Mouse (Mus musculus) ZHBTc4 (cell line): Measurements from ENCODE around the gene Cmtm4.
A peak's percentile ranks its signal among the peaks of the same experiment; 100 is the strongest.

Experiments used
- DNase-seq: peaks from one replicate; pipeline ENCODE4 v3.0.0-alpha.2; 2011; ENCODE audit warnings: low read depth, low spot score

Gene Cmtm4

GRCm38 (mm10) chr8:104395703-104396357, at the start of gene Cmtm4:
Cmtm4 (minus strand) TSS chr8:104395807.
- DNase-seq = peak; percentile 66

DNA sequence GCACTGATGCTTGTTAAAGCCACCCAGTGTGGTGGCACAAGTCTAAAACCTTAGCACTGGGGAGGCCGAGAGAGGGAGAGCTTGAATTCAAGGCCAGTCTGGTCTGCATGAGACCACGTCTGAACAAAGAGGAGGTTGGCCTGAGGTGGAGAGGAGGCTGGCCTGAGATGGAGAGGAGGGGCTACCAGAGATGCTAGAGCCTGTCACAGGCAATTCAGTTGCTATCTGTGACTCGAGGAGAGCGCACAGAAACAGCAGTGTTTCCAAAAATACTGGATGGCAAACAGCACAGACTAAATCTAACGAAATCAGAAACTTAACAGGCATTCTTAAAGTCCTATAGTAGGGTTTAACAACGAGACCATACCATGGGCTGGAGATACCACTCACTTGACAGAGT, 49.6 kb upstream of the Cmtm4 start:
- no peak for DNase-seq

GRCm38 (mm10) chr8:104443125-104443679, 47.6 kb upstream of the Cmtm4 start:
- no peak for DNase-seq

DNA sequence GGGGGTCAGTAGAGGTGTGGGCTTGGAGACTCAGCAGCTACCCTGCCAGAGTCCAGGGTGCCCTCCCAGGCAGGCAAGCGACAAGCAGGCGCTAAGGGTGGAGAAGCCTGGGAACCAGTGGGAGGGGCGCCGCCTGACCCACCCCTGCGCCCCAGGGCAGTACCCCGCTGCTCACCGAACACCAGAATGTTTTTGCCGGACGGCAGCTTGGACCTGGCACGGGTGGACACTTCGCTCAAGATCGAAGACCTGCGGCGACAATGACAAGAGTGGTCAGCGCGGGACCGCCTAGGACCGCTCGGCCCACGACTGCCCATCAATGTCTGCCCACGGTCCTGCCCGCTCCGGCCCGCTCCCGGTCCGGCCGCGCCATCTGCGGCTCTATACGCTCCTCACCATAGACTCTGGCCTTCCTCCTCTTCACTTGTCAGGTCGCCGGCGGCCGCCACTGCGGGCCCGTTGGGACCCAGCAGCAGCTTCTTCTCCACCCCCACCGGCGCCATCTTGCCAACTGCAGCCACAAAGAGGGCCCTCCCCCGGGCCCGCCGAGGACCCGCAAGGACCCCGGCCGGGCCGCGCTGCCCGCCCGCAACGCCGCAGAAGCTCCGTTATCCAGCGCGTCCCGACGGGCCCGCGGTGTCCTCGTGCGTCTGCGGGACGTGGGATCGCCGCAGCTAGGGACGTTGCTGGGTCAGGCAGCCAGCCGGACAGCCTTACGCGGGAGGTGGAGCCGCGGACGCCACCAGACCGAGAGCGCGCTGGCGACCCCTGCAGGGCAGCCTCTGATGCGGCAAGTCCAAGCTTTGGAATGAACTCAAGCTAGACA, 46.9 kb upstream of the Cmtm4 start, which contains the start of gene Dync1li2:
Dync1li2 (minus strand) TSS at position 749 of the 826 bp plus-strand sequence.
- peak; percentile 93 for DNase-seq

- DNase-seq = no peak
These were observed 46.0 kb upstream of the Cmtm4 start for GRCm38 (mm10) chr8:104441613-104442012.

- peak; percentile 63 for DNase-seq
These were observed 43.9 kb upstream of the Cmtm4 start for GRCm38 (mm10) chr8:104439461-104439860.

DNA sequence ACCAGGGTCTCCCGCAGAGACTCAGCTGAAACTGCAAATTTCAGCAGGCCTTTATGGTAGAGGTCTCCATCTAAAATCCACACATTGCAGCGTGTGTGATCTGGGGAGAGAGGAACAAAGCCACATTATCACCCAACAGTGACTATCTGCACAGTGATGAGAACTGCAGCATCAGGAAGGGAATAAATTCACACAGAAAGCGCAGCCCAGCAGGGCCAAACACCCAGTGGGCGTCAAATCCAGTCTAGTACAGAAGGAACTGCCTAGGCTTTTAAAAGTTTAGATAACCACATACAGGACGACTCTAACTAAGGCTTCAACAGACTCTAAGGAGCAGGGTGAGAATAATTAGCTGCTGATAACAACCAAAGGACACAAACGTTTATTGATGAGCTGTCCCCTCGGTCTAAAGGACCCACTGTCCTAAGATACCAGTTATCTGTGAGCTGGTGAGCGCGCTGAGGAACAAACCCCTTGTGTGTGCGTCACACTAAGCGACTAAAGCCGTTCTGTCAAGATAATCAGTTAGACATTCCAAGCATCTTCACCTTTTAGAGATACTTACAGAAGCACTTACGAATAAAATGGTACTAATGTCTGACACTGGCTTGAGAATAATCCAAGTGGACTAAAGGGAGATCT, 42.0 kb upstream of the Cmtm4 start:
- no peak for DNase-seq

DNA sequence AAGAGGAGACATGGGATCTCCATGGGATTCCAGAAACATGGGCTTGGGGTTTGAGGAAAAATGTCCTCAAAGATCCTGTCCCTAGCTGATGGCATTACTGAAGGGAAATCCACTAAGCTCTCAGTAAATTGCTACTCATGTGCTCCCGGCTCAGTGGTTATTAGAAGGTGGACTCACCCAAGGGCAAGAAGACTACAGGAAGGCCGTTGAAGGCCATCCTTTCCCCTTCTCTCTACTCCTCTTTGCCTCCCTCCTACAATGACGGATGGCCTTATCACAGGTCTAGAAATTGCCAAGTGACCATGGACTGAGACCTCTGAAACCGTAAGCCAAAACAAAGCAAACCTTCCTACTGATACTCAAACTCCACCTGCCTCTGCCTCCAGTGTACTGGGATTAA, 41.0 kb upstream of the Cmtm4 start:
- no peak for DNase-seq

DNA sequence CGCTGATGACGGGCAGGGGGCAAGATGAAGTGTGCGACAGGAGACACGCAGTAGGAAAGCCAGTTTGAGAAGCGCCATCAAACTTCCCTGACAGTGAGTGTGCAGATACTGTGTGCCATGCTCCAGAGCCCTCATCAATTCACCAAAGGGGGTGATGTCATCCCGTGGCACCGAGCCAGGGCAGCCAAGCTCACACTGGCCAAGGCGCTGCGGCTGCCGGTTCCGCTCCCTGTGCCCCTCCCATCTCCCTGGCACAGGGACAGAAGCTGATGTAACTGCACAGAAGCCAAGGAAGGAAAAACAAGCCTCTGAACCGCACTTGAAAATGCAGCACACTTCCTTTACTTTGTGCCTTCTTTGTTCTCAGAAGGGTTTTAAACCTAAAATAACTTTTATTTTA, 40.4 kb upstream of the Cmtm4 start:
- peak; percentile 36 for DNase-seq

GRCm38 (mm10) chr8:104434826-104435354, 39.3 kb upstream of the Cmtm4 start:
- peak; percentile 60 for DNase-seq

DNA sequence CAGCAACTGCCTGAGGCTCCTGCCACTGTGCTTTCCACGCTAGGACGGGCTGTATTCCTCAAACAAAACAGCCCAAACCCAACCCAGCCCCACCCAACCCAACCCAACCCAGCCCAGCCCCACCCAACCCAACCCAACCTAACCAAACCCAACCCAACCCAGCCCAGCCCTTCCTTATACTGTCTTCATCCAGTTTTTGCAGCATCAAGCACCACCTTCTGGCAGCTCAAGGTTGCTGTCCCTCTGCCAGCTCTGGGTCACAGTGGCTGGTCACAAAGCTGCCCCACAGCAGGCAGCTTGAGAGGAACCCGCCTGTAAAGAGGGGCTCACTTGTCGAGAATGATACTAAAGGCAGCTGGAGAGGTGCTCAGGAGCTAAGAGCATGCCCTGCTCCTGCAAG, 38.7 kb upstream of the Cmtm4 start:
- DNase-seq = peak; percentile 55

GRCm38 (mm10) chr8:104433191-104433842, 37.7 kb upstream of the Cmtm4 start:
- DNase-seq = peak; percentile 68

DNA sequence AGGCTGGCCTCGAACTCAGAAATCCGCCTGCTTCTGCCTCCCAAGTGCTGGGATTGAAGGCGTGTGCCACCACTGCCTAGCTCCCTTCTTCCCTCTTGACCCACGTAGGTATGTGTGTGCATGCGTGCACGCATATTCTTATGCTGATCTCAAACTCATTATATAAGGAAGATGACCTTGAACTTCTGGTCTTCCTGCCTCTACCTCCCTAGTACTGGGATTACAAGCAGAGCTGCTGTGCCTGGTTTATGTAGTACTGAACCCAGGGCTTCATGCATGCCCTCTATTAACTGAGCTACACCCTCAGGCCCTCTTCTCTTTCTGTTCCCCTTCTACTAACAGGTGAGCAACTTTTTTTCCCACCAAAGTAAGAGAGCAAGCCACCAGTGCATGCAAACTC, 37.0 kb upstream of the Cmtm4 start:
- no peak for DNase-seq

GRCm38 (mm10) chr8:104430230-104430629, 34.6 kb upstream of the Cmtm4 start:
- no peak for DNase-seq

DNA sequence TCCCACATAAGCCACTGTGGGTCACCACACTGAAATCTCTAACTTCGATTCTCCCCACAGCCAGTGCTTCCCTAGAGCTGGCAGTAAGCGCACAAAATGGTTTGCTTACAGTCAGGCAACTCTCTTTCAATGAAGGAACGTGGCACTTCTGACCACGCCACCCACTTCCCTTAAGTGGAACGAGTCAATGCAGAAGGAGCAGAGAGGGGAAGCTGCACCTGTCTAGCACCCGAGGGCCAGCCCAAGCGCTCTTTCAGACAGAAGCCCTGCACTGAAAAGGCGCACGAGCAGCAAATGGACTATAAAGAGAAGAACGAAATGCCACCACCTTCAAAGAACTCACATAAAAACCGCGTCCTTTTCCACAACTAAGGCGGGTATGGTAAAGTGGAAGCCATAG, 32.1 kb upstream of the Cmtm4 start:
- DNase-seq = no peak

DNA sequence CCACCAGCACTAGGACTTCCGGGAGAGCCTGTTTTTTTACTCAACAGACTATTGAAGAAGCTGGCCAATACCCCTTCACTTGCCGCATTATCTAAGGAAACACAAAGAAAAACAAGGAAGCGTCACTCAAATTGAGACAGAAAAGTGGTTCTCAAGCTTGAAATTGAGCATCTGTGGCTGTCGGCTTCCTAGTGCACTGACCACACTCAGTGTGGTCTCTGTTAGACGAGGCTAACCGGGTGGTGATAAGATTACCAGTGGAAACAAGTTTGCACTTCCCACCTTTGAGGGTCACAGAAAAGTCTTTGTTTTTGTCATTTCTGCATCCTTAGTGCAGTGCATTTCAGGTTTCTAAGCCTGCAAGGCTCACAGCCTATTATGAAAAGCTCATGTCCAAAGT, 26.7 kb upstream of the Cmtm4 start:
- no peak for DNase-seq

DNA sequence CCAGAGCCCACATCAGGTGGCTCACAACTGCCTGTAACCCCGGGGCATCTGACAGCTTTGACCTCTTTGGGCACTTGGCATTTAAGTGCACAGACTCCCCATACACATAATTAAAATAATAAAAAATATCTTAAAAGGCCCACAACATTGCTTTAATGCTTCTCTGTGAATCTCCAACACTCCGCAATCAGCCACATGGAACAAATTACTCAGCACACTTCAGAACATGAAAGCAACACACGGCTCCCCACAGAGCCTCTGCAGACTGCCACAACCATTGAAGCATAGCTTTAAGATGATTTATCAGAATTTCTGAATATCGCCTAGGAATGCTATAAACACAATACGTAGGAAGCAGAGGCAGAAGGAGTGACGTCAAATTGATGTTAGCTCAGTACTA, 20.4 kb upstream of the Cmtm4 start:
- no peak for DNase-seq

DNA sequence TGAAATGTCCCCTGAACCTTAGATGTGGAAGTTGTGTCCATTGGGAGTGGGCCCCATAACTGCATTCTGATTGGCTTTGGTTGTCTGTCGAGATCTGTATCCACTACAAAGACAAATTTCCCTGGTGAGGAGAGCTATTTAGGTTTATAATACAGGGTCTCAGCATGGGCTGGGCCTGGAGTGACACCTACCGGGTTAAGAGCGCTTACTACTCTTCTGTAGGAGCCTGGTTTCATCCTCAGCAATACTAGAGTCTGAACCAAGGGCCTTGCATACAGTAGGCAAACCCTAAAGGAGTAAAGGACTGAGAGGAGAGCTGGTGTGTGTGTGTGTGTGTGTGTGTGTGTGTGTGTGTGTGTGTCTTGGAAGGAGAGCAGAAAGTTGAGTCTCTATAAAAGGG, 18.6 kb upstream of the Cmtm4 start:
- no peak for DNase-seq

DNA sequence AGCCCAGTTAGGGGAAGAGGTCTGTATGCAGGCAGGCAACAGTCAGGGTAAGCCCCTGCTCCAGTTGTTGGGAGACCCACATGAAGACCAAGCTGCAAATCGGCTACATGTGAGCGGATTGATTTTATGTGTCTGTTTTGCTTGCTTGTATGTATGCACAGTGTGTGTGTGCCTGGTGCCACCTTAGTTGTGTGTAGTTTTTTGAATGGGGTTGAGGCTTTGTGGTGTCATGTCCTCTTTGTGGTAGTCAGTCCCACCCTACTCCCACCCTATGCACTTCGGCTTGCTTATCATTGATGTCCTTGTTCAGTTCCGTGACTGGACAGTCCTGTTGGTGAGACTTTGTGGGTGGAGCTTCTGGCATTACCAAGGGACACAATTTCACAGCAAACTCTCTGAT, 18.2 kb upstream of the Cmtm4 start:
- no peak for DNase-seq

GRCm38 (mm10) chr8:104412805-104413532, 17.4 kb upstream of the Cmtm4 start:
- no peak for DNase-seq

DNA sequence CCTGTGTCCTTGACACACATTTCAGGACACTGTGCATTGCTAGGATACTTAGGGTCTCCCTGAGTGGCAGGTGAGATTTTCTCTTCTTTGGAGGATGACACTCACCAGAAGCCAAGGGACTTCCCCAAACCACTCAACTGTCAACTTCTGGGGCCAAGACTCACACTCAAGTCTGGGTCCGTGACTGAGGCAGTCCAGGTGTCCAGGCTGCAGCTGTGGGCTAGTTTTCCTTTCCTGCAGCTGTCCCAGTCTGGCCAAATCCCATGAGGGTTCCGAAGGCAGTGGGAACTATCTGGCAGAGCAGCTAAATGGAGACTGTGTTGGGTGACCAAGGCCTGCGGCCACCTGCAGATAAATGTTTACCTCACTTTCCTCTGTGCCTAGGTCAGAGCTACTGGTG, 16.4 kb upstream of the Cmtm4 start:
- no peak for DNase-seq
